Mouse (Mus musculus) adrenal gland, adult 2 months (tissue): ENCODE data around the gene Skap1. TPM values are rescaled to one million over a fixed set of nuclear protein-coding genes. Genes with fewer than 3 reads are reported as not detected.

Source experiments
- DNase-seq: peaks from one replicate; pipeline ENCODE4 v3.0.0; 2021
- polyA plus RNA-seq: library from polyadenylated mRNA; depleted of rRNA; stranded (reverse); fragments of >200 nt; gene quantifications from 2 replicates; pipeline ENCODE4 v1.2.3, GENCODE M21; 2012
- total RNA-seq, 2 experiments: library from RNA; stranded (reverse); gene quantifications; 2 replicates each; pipeline ENCODE4 v1.2.3; 2021

Gene Skap1
- total and polyA plus RNA-seq, 3 experiments, result 2.9 to 6.5 (median 5.5) TPM

GRCm38 (mm10) chr11:96622782-96623181 lies 158.4 kb downstream of the Skap1 start:
- DNase-seq, result peak; percentile 86

DNA sequence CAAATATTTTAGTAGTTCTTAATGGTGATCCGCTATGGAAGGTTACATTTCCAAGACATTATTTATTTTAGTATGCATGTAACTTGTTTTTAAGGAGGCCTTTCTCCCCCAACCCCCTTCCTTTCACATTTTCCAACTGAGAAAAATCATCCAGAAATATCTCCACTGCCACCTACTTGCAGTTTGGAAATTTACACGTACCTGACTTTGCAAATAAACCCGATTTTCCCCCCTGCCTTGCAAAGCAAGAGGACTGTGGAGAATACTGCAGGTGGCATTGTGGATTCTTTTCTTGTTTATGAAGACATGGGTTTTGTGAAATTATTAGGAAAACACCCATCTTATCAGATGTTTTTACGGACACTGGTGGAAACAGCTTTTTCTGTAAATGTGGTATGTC lies 160.0 kb downstream of the Skap1 start:
- DNase-seq, result no peak

- DNase-seq, result no peak
Measured at GRCm38 (mm10) chr11:96629775-96630174, 165.4 kb downstream of the Skap1 start.

GRCm38 (mm10) chr11:96631521-96631920 lies 167.1 kb downstream of the Skap1 start:
- DNase-seq, result no peak

DNA sequence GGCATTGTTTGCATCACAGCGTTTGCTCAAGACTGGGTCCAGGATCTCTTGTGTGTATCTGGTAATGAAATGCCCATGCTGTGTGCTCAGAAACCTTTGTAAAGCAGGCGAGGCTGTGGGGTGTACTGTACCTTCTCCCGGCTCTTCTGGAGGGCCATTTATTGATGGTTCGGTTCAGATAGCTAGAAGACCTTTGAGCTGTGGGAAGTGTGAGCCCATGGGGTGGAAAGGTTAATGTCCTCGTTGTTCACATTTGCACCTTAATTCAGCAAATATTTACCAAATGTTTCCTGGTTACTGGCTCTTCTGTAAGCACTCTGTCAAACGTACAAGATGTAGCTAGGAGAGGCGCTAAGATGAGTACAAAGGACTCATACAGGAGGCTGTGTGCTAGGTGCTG lies 173.5 kb downstream of the Skap1 start:
- no peak for DNase-seq

DNA sequence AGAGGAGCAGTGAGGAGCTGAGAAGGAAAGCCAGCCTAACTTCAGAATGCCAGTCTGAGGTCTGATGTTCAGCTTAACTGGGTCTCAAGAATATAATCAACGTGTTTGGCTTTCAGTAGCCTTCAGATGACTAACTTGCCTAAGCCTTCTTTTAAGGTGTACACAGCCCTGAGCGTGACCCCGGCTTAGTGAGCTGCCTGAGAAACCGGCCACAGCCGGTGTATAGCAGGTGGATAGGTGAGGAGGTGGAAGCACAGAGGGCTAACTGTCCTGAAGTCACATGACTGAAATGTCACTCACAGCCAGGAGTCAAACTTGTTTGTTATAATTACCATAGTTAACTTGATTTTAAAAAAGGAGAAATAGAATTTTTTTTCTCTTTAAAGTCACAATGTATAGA lies 175.4 kb downstream of the Skap1 start:
- DNase-seq, result no peak

DNA sequence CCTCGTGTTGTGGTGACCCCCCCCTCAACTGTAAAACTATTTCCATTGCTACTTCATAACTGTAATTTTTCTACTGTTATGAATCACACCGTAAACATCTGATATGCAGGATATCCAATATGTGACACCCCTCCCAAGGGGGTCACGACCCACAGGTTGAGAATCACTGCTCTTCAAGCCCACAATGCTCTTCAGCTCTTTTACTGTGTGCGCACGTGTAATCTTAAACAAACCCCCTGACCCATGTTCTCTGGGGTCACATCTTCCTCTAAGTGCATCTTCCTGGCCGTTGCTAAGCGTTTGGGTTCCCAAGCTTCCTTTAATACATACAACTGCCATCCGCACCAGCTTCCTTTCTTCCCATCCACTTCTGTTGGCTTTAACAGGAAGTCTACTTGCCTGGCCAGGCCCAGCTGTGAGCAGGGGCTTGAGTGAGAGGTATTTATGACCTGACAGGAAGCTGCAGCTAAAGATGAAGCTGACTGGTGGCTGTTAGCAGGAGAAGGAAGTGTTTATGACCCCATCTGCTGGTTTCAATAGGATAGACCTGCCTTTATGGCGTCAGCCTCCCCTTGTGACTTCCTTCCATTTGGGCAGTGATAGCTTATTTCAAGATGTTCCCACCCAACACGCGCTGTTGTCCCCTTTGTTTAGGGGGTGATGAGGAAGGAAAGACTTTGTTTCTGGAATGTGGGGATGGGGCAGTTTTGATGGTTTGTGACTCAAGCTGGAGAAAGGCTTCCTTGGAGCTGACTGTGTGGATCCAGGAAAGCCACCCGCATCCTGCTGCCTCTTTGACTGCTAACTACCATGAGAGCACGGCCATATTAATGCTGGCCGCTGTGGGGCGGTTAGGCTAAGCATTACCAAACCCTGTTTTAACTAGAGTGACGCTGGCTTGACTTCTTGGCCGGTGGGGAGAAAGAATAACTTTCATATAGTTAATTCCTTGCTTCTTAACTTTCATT lies 178.1 kb downstream of the Skap1 start:
- no peak for DNase-seq

GRCm38 (mm10) chr11:96644969-96645368 lies 180.6 kb downstream of the Skap1 start:
- DNase-seq, result peak; percentile 24

DNA sequence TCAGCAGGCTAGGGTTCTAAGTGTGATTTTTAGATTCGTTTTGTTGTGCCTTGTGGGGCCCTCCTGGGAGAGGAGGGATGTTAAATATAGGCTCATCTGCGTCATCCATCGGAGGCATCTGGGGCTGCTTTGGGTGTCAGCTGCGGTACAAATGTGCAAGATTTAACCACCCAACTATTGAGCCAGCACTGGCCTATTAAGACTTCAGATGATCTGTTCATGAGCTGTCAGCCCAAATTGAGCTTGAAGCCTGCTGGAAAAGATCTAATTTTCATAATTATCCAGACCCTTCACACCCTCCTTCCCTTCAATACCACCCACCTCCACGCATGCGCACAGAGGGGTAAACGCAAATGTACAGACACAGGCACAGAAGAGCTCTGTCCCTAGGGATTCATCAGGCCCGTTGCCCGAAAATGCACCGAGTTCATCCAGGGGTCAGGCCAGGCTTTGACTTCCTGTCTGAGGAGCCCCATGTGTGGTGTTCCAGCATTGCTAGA lies 181.2 kb downstream of the Skap1 start:
- peak; percentile 56 for DNase-seq

DNA sequence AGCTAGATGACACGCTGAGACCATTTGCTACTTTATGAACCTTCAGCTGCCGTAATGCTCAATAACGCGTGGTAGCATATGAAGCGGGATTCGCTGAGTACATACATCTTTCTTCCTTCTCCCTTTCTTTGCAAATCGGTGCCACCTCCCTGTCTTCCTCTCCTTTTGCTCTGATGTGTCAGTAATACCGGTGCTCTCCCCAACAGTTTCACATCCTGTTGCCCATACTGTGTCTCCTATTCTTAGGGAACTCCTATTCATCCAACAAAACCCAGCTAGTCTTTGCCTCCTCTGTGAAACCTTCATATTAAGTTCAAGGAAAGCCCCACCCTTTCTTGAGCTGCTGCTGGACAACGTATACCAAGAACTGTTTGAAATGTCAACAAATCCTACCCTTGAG lies 187.5 kb downstream of the Skap1 start:
- no peak for DNase-seq

GRCm38 (mm10) chr11:96653867-96654266 lies 189.5 kb downstream of the Skap1 start:
- no peak for DNase-seq

DNA sequence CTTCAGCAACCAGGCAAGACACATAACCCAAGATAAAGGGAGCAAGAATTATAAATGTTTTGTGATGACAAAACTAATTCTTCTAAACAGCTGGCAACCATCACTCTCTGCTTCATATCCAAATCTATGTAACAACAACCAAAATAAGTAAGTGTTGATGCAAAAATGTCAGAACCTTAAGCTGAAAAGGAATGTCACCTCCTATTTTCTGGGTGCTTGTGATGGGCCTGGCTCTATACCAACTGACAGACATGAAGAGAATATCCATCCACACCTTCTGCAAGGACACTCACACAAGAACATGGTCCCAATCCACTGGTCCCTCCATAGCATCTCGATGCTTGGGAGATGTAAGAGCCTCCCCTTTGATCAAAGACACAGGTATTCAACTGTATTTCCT lies 194.0 kb downstream of the Skap1 start:
- DNase-seq, result no peak

- peak; percentile 5 for DNase-seq
Measured at GRCm38 (mm10) chr11:96666924-96667323, 202.5 kb downstream of the Skap1 start.

GRCm38 (mm10) chr11:96668367-96668766 lies 204.0 kb downstream of the Skap1 start:
- no peak for DNase-seq

DNA sequence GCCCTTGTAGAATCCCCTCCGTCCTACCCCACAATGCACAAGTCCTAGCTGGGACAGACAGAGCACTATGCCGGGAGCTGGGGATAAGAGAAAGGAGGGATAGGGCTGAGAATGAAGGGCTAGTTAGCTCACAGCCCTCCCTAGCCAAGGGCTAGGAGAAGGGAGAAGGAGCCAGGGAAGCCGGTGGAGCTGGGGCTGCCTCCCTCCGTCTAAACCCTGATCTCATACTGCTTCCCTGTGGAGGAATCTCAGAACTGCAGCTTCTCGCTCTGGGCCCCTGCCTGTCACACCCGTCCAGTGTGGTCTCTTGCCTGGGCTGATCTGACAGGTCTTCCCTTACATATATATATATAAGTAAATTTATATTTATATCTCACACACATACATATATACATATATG lies 209.4 kb downstream of the Skap1 start:
- DNase-seq, result peak; percentile 52

- no peak for DNase-seq
Measured at GRCm38 (mm10) chr11:96674786-96675365, 210.5 kb downstream of the Skap1 start.

GRCm38 (mm10) chr11:96678026-96678425 lies 213.6 kb downstream of the Skap1 start:
- no peak for DNase-seq

GRCm38 (mm10) chr11:96679026-96679425 lies 214.6 kb downstream of the Skap1 start:
- no peak for DNase-seq

DNA sequence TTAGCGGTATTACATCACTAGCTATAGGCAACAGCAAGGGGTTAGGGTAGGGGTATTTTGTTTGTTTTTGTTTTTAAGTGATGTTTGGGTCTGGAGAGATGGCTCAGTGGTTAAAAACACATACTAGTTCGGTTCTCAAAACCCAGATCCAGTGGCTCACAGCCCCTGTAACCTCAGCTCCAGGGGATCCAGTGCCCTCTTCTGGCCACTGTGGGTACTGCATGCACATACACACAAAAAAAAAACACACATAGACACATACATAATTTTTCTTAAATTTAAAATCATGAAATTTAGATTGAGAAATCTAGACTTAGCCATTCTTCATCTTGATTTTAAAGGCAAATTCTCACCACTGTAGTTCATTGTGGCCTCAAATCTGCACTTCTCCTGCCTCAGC lies 221.0 kb downstream of the Skap1 start:
- no peak for DNase-seq

GRCm38 (mm10) chr11:96686713-96687280 lies 222.4 kb downstream of the Skap1 start:
- DNase-seq, result no peak

GRCm38 (mm10) chr11:96692250-96692649 lies 227.9 kb downstream of the Skap1 start:
- no peak for DNase-seq

DNA sequence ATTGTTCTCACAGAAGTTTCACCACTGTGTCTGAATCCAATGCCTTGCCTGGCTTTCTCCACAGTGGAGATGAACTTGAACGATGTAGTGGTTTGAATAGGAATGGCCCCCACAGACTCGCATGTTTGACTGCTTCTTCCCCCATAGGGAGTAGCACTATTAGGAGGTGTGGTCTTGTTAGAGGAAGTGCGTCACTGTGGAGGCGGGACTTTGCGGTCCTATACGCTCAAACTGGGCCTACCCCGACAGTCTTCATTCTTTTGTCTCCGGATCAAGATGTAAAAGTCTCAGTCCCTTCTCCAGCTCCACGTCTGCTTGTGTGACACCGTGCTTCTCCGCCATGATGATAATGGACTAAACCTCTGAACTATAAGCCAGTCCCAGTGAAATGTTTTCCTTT lies 229.0 kb downstream of the Skap1 start:
- no peak for DNase-seq

DNA sequence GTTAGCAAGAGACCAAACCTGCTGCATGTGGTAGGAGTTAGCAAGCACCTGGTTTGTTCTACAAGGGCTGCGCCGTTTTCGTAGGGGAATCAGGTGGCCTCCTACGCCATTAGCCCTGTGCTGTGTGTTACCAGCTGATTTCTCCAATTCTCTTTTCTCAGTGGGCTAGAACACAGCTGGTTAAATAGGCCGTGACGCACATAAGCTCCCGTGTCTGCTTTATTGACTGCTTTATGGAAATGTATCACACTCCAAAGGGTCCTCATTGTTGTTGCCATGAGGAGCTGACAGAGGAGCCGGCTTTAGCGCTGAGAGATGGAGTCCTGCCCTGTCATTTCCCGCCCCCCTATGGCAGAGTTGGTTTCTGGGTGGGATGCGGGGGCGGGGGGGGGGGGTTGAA lies 230.4 kb downstream of the Skap1 start:
- no peak for DNase-seq
